Mouse (Mus musculus): ENCODE results near the gene Gm36210.

The Gm36210 gene

GRCm38 (mm10) chr7:4906466-4906950 lies at the start of gene Gm36210:
Gene Gm36210 (minus strand): TSS chr7:4906516.
- no peak for DNase-seq (ENCODE audit: low spot score in 2 of 2)

- no peak for DNase-seq (ENCODE audit: low spot score in 2 of 2)
These were observed 47.6 kb upstream of the Gm36210 start for GRCm38 (mm10) chr7:4953815-4954445.

GRCm38 (mm10) chr7:4950561-4951342 lies 44.4 kb upstream of the Gm36210 start:
- no peak for DNase-seq (ENCODE audit: low spot score in 2 of 2)

GRCm38 (mm10) chr7:4948386-4948785 lies 42.1 kb upstream of the Gm36210 start:
- DNase-seq (ENCODE audit: low spot score in 2 of 2): no peak

GRCm38 (mm10) chr7:4947855-4948254 lies 41.5 kb upstream of the Gm36210 start:
- no peak for DNase-seq (ENCODE audit: low spot score in 2 of 2)

- DNase-seq (ENCODE audit: low spot score in 2 of 2): peak; percentile 88 to 91
These were observed 37.0 kb upstream of the Gm36210 start for GRCm38 (mm10) chr7:4943223-4943815.

- DNase-seq (ENCODE audit: low spot score in 2 of 2): no peak
These were observed 36.4 kb upstream of the Gm36210 start for GRCm38 (mm10) chr7:4942673-4943072.

- peak; percentile 59 to 83 for DNase-seq (ENCODE audit: low spot score in 2 of 2)
These were observed 33.8 kb upstream of the Gm36210 start for GRCm38 (mm10) chr7:4940068-4940479.

- no peak for DNase-seq (ENCODE audit: low spot score in 2 of 2)
These were observed 32.1 kb upstream of the Gm36210 start for GRCm38 (mm10) chr7:4938456-4938855.

- DNase-seq (ENCODE audit: low spot score in 2 of 2): no peak
These were observed 31.1 kb upstream of the Gm36210 start for GRCm38 (mm10) chr7:4937392-4937791.

- DNase-seq (ENCODE audit: low spot score in 2 of 2): no peak
These were observed 30.5 kb upstream of the Gm36210 start for GRCm38 (mm10) chr7:4936832-4937231.

- DNase-seq (ENCODE audit: low spot score in 2 of 2): no peak
These were observed 28.0 kb upstream of the Gm36210 start for GRCm38 (mm10) chr7:4934160-4934914.

- DNase-seq (ENCODE audit: low spot score in 2 of 2): no peak
These were observed 26.8 kb upstream of the Gm36210 start for GRCm38 (mm10) chr7:4933103-4933502.

- DNase-seq (ENCODE audit: low spot score in 2 of 2): no peak
These were observed 22.0 kb upstream of the Gm36210 start for GRCm38 (mm10) chr7:4928323-4928722.

GRCm38 (mm10) chr7:4927711-4928110 lies 21.4 kb upstream of the Gm36210 start:
- DNase-seq (ENCODE audit: low spot score in 2 of 2): no peak

GRCm38 (mm10) chr7:4926849-4927248 lies 20.5 kb upstream of the Gm36210 start:
- DNase-seq (ENCODE audit: low spot score in 2 of 2): no peak

- peak in 1 of 2 experiments; percentile 54 for DNase-seq (ENCODE audit: low spot score in 2 of 2)
These were observed 19.4 kb upstream of the Gm36210 start, which contains the start of gene Ssc5d for GRCm38 (mm10) chr7:4925441-4926381. Gene Ssc5d (plus strand): TSS chr7:4925785.

GRCm38 (mm10) chr7:4924891-4925301 lies 18.6 kb upstream of the Gm36210 start:
- peak in 1 of 2 experiments; percentile 45 for DNase-seq (ENCODE audit: low spot score in 2 of 2)

GRCm38 (mm10) chr7:4924483-4924882 lies 18.2 kb upstream of the Gm36210 start:
- DNase-seq (ENCODE audit: low spot score in 2 of 2): no peak

GRCm38 (mm10) chr7:4923586-4924364 lies 17.5 kb upstream of the Gm36210 start:
- DNase-seq (ENCODE audit: low spot score in 2 of 2): peak in 1 of 2 experiments; percentile 41

All from urinary bladder, adult 18-20 months (tissue).